Mouse (Mus musculus): ENCODE results near the gene St6galnac3.

DNA sequence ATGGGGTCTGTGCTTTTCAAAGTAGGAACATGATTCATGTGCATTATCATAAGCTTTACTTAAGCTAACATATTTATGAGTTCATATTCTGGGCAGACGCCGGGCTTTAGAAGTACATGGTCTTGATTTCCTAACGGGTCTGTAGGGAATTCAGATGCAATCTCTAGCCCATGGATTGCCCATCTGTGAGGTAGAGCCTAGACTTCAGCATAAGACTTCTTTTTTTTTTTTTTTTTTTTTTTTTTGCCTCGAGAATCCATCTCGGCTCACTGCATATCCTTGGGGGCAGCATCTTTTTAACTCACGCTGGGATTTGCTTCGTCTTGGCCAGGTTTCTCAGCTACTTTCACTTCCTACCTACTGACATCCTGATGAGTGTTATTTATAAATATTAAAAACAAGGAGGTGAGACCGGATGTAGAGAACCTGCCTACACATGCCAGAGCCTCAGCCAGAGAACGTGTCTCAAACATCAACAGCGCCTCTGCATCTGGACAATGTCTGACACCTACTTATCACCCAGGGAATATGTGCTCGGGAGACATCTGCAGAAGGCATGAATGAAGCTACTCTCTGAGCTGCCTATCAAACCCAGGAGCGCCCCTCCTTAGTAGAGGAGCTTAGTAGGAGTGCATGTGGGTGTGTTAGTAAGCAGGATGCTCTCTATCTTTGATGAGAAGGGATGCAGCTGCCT lies 328.5 kb downstream of the St6galnac3 start:
- no peak for TF ChIP-seq CTCF (IDR thresholded peaks at IDR 0.05; ENCODE audit: control insufficient read depth, insufficient read depth, insufficient read length)
- TF ChIP-seq MAX (IDR thresholded peaks at IDR 0.05), result no peak
- no peak for TF ChIP-seq MYOD1 (IDR thresholded peaks at IDR 0.05; ENCODE audit: control insufficient read depth, insufficient read length, low read depth)
- TF ChIP-seq USF1 (IDR thresholded peaks at IDR 0.05; ENCODE audit: low read depth), result no peak
- TF ChIP-seq FOSL1 (IDR thresholded peaks at IDR 0.05; ENCODE audit: insufficient read depth, low read length, poor library complexity, severe bottlenecking), result no peak
- no peak for TF ChIP-seq MYOG (IDR thresholded peaks at IDR 0.05; ENCODE audit: control insufficient read depth, extremely low read depth, insufficient read length)
